Mouse (Mus musculus) kidney, adult 9 months (tissue): ENCODE results near the gene Fndc11.
"Not testable (repeated sequence)": the region's sequence is repeated elsewhere in the genome, so short reads cannot be mapped to it uniquely, and the experiment has no call there.

Source experiments
- DNase-seq: peaks from one replicate; pipeline ENCODE4 v3.0.0; 2022

Fndc11 gene

DNA sequence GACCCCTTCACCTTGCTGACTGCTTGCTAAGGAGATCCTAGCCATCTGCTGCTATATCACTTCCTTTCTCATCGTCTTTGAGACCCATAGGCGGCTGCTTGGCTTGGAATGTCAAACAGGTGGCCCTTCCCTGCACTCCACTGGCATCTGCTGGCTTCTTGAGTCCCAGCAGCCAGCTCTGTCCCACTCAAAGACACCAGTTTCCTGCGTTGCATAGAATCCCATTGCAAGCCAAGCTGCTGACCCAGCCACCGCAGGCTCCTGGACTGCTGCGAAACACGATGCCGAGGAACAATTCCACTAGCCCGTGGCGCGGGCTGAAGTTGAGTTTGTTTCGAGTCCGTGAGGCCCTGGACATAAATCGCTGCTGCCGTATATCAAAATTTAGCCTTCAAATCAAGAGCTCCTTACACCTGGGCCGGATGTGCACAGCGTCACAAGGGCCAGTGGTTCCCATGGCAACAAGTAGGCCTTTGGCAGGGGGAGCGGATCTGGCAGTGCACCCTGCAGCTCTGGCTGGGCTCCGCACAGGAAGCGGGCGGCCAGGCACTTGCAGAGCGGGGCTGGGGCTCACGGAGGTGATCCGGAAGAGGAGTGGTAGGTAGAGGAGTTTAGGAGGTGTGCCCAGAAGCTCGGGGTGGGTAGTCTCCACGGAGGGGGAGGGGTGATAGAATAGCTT lies at the start of gene Fndc11:
Gene Fndc11 (plus strand): TSS at position 476 of the 679 bp plus-strand sequence.
- DNase-seq = peak; percentile 85

DNA sequence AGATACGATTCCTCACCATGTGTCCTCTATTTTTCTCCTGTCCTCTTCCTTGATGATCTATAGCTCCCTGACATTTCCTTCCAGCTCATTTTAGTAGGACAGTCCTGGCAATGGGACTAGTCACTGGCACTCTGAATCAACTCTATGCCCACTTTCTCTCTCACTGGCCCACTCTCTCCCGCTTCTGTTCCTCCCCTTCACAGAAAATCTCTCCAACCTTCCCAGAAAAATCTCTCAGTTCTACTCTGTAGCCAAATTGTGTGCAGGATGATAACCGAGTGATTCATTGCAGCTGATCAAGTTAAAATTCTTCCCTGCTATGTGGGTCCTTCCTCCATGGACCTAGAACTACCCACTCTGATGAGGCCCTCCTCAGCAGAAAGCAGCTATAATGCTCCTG lies 45.2 kb upstream of the Fndc11 start:
- no peak for DNase-seq

DNA sequence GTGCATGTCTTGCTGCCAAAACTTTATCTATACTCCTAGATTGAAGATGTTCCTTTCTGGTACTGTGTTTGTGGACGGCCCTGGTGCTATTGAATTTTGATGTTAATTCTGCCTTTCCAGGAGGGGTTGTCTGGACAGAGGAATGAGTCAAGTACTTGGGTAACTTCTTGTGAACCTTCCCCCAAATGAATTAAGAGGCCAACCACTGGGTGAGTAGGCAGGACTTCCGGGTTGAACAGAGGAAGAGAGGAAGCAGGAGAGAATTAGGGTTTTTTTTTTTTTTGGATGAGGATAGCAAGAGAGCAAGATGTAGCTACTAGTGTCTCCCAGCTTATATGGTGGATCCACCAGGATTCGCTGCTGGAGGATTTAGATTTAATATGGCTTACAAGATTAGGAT lies 41.8 kb upstream of the Fndc11 start:
- DNase-seq = no peak

DNA sequence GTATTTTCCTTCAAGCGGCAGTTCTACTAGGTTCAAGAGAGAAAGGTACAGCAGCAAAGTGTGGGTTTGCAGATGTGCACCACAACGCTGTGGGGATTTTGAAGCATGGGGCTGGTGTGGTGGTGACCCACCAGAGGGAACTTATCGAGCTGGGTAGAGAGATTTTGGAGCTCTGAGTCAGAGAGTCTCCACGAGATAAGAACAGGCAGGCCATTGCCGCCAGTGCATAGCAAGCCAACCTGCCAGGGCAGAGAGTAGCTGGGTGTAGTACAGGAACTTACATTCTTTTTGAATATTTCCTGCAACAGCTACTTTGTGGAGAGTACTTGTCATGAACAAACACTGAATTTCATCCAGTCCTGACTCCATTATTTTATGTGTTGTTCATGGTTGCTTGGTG lies 41.3 kb upstream of the Fndc11 start:
- no peak for DNase-seq

DNA sequence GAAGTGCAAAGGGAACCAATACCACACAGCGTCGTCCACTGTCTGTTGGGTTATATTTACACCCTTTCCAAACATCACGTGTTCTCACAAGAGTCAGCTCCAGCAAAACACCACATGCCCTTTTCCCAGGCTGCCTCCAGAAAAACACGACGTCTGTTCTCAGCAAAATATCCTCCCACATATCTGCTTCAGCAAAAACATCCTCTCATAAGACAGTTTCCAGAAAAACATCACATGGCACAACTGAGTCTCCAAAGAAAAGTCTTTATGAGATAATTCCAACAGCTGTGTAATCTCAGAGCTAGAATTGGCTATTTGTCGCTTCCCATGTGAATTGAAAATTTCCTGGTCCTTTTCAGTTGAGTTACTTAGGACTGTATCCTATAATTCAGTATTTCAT lies 38.9 kb upstream of the Fndc11 start:
- DNase-seq = no peak

DNA sequence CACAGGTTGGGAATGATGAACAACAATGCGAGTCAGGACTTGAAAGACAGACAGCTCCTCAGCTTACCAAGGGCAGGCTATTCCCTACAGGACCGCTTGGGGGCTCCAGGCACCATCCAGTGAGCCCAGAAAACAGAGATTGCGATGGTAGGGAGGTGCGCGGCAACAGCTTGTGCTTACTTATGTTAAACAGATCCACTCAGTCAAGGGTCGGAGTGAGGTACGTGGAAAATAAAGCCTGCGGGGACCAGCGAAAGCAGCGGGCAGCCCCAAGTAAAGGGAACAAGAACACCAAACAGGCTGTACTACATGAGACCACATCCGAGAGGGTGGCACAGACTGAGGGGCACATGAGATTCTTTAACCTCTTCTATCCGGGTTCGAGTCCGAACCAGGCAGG lies 33.2 kb upstream of the Fndc11 start:
- DNase-seq = peak; percentile 92

DNA sequence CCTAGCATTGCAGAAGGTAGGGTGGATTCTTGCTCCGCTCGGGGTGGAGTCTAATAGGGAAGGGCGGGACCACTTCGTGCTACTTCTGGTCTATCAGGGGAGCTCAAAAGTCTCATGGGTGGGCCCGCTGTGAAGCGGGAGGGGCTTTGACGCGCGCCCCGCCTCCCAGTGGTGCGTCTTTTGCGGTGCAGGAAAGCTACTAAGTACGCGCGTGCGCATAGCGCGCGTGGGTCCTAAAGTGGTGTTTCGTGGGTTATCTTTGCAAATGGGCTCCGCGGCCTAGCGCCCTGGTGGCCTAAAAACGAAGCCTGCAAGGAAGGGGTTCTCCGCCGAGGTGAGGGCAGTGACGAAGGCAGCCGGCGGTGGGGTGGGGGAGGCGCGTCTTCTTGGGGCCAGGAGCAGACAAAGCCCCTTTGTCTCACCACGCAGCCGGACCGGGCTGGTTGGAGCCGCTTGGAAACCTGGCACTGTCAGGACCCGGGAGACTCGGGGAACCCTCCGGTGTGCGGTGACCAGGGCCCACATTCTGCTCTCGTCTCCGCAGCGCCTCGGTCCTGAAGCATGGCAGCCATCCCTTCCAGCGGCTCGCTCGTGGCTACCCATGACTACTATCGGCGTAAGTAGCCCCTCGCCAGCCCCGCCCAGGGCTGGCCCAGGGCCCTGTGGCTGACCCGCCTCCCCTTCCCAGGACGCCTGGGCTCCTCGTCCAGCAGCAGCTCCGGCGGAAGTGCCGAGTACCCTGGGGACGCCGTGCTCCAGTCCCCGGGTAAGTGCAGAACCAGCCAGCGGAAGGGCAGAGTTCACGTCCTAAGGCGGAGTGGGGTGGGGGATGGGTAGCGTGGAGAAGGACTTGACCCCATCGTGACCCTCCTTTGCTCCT lies 32.5 kb upstream of the Fndc11 start, which contains the start of gene Ppdpf:
Gene Ppdpf (plus strand): TSS at position 127 of the 880 bp plus-strand sequence.
- DNase-seq = peak; percentile 97

DNA sequence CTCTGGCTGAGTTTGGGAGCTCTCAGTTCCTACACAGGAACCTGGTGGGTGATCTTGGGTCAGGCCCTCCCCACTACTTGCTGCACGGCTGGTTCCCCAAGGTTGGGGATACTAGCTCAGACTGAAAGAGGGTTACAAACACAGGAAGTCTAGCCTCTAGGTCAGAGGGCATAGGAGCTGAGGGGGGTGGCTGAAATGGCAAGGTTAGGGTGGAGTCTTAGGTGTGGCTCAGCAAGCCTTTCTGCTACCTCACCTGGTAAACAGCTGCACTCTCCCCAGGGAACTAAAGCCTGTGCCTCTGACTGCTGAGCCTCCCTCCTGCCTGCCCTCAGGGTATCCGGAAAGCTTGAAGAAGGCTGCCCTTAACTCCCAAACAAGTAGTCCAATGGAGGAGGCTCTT lies 31.1 kb upstream of the Fndc11 start:
- peak; percentile 27 for DNase-seq

DNA sequence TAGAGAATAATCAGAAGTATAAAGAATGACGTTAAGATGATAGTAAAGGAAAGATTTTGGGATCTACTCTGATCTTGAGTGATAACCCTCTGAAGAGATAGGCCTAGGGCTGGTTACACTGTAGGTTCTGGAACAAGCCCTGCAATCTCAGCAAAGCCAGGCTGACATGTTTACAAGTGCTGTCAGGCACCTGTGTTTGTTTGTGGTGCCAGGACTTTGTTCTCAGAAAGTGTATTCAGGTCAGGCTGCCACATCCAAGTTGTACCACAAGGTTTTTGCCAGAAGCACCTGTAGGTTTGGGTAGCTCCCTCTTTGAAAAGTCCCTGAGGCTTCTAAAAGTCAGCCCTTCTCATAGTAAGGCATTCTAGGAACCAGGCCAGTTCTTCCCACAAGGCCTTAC lies 30.5 kb upstream of the Fndc11 start:
- DNase-seq = no peak

DNA sequence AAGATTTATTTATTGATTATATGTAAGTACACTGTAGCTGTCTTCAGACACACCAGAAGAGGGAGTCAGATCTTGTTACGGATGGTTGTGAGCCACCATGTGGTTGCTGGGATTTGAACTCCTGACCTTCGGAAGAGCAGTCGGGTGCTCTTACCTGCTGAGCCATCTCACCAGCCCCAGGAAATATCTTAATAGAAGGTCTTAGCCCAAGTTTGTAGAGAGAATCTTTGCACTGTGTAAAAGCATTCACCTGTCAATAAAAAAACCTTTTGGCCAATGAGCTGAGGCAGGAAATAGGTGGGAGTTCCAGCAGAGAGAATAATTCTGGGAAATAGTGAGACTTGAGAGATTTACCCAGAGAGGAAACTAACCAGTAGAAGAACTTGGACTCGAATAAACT lies 28.4 kb upstream of the Fndc11 start:
- not testable (repeated sequence) for DNase-seq

DNA sequence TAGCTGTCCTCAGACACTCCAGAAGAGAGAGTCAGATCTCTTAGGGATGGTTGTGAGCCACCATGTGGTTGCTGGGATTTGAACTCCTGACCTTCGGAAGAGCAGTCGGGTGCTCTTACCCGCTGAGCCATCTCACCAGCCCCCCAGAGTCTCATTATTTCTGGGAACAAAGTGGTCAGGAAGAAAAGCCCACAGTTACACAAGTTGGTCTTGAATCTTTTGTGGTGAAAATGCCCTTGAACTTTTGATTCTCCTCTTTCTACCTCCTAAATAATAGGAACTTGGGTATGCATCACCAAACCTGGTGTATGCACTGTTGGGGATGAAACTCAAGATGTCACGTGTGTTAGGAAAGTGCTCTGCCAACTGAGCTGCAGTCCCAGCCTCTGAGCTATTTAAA lies 27.9 kb upstream of the Fndc11 start:
- DNase-seq = no peak

DNA sequence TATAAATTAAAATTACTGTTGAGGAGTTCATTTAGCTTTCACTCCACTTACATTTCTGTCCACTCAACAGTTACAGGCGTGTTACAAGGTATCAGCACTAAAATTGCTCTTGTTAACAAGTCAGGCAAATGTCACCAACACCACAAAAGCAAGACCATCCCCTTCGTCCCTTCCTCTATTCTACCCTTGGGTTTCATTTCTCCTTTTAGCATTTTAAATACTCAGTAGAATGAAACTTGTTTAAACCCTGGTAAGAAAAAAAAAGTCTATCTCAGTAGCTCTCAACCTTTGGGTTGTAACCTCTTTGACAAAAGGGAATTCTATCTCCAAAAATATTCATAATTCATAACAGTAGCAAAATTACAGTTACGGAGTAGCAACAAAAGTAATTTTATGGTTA lies 26.8 kb upstream of the Fndc11 start:
- no peak for DNase-seq

DNA sequence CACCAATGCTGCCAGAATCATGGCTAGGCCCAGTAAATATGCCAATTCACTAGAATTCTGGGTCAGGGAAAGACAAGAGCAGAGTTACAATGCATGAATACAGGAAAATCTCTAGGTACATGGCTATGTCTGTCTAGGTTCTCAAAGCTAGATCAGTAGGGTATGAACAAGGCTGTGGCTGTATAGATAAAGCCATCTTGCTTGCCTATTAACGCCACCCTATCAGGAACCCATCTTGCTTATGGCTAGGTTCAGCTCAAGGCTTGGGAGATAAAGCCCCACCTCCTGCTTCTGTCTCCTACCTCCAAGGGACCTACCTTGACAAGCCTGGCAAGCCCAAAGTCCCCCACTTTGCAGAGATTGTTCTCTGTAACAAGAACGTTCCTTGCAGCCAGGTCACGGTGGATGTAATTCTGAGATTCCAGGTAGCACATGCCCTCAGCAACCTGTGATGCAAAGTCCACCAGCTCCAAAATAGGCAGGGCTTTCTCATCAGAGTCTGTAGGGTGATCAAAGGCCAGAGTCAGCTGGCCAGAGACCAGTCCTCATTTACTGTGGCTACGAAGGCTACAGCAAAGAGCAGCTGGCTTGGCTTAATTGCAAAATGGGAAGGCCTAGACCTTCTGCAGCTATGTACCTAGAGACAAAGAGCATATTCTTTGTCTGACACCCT lies 23.0 kb upstream of the Fndc11 start:
- DNase-seq = peak; percentile 80

DNA sequence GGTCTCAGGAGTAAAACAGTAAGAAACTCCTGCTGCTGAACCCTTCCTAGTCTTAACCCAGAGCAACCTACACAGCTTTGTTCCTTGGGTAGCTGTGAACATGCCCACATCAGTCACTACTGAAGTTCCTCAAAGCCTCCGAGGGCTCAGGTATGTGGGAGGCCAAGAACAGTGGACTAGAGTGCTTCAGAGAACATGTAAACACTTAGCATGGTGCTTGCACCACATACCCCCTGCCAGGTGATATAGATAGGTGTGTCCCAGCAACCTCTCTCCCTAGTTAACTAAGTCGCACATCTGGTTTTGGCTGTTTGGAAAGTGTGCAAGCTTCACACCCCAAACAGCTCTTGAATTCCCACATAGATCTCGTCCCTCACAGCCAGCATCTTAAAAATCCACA lies 18.2 kb upstream of the Fndc11 start:
- DNase-seq = no peak

DNA sequence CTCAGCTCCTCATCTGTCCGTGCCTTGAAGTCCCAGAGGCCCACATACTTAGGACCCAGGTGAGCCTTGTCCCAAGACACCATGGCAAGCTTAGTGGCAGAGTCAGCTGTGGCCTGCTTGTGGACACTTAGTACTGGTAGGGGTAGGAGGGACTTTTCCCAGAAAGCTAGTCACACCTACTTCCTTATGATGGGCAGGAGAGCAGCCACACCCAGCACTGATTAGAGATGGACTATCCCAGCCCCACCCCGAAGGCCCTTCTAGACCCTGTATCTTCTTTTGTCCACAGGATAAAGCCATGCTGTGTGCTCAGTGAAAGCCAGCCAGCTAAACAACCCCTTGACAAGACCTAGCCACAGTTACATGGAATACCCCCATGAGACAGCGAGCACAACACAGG lies 17.4 kb upstream of the Fndc11 start, which contains the start of gene Ptk6:
Gene Ptk6 (minus strand): TSS at position 368 of the 400 bp plus-strand sequence.
- DNase-seq = no peak

DNA sequence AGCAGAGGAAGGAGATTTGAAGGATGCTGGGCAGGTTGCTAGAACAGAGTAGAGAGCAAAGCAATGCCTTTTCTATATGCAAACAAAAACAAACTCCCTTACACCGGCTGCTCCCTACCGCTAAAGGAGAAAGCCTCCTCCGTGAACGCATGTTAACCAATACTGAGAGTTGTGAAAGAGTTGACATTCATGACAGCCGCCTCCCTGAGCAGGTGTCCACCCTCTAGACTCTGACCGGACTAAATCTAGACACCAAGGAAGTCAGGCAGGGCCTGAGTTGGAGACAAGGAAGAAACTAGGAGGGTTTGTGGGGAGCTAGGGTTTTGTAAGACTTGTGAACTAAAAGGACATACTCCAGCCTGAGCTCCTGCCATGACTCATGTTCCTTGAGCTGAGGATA lies 16.9 kb upstream of the Fndc11 start:
- DNase-seq = no peak

DNA sequence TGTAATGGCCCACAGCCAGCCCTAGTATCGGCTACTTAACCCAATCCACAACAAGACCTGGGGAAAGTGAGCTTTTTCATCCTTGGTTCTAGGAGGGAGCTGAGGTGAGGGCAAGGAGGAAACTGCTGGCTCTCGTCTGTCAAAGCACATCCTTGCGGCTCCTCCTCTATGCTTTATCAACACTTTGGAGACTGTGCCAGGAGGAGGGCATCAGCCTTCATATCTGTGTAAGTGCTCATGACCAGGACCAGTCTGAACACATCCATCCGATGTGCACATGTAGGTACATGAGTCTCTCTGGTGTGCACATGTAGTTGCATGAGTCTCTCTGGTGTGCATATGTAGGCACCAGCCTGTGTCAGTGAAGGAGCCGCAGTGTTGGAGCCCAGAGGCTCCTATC lies 14.1 kb upstream of the Fndc11 start:
- no peak for DNase-seq

DNA sequence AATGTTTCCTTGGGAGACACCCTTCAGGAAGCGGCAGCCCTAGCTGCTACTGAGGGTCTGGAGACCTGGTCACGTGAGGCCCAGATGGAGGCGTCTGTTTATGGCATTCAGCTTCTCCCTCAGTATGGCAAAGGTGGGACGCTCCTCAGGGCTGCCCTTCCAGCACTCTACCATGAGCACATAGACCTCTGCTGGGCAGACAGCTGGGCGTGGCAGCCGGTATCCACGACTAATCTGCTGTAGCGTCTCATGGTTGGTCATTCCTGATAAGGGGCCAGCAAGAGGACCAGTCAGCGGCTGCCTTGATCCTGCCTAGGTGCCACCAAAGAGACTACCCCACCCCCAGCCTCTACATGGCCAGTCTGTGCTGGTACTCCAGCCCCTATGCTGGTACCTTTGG lies 13.7 kb upstream of the Fndc11 start:
- DNase-seq = no peak

DNA sequence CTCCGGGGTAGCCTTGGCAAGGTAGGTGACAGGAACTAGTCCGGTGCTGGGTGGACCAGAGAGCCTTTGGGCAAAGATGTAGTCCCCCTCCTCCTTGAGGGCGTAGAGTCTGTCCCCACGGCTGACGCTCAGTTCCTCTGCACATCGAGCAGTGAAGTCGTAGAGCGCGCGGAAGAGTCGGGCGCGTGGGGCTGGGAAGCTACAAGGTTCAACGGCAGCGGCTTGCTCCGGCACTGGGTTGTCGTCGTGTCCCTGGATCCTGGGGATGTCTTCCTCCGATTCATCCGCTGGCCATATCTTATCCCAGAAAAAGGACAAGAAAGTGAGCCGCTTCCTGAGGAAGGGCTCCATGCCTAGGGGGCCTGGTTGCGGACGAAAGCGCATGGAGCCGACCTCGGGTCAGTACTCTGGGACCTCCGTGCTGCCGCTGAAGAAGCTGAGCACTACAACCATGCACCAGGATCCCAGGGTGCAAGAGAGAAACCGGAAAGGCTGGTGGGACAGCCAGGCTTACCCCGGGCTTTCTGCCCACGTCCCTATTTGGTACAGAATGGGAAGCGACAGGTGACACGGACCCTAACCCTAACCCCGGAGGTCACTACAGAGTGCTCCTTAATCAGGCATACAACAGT lies 7.3 kb upstream of the Fndc11 start:
- DNase-seq = no peak

DNA sequence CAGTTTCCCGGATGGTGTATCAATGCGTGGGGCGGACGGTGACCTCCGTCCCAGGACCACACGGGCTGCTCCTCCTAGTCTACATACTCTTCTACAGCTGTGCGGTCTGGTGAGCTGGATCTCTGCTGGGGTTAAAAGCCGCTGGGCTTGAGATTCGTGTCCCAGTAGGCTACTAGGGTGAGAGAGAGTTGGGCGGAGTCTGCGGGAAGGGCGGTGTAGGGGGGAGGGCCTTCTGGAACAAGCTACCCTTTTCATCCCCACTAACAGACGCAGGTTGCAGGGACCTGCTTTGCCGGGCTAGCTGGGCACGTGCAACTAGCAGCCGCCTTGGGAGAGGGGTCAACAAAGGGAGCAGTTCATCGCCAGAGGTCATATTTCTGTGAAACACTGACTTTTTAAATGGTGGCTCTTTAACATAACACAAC lies 6.8 kb upstream of the Fndc11 start, which contains the start of gene Srms:
Gene Srms (minus strand): TSS at position 165 of the 425 bp plus-strand sequence.
- DNase-seq = peak; percentile 59

DNA sequence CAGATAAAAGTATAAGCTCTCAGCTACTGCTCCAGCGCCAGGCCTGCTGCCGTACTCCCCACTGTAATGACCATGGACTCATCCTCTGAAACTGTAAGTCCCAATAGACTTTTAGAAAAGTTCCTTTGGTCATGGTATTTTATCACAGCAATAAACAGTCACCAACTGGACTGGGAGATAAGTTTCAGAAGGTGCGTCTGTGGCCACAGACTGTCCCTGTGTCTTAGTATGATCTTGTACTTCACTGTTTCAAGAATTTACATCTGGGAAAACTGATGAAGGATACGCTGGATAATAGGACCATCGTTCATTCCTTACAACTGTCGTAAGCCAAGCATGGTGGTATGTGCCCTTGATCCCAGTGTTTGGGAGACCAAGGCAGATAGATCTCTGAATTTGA lies 3.8 kb upstream of the Fndc11 start:
- DNase-seq = no peak

DNA sequence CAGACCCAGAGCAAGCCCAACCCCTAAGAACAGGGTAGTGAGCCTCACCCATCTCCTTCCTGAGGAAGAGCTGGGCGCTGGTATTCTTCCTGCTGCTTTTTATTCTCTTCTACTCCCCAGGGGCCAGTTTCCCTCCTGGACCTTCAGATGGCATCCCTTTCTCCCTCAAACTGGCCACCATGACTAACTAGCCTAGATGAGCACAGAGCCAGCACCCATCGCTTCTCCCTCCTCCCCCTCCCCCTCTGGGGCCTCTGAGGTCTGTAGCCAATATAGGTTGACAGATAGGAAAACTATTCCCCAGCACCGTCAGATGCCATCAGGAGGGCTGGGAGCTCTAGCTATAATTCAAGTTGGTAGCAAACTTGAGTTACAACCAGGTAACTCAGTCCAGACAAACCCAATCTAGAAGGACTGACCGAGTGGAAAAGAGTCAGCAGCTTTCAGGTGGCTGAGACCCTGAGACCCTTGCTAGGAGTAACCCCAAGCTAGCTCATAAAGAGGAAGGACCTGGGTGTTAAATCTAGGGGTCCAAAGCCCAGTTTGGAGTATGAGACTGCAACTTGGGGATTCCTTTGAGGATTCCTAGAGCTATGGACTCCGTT lies 830 bp upstream of the Fndc11 start:
- no peak for DNase-seq

DNA sequence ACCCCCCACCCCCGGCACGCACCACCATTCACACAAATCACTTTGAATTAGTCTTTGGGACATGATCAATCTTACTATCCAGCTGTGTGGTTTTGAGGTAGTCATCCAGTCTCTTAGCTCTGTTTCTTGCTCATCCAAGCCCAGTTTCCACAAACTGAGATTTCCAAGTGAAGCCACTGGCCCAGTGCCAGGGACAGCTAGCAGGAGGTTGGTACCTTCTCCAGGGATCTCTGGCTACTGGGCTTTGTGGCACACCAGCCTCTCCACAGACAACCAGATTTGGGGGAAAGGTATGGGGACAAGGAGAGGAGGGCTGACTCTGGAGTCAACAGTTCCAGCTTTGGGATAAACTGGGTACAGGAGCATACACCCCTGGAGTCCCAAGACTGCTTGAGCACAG lies 548 bp downstream of the Fndc11 start:
- DNase-seq = no peak
